Comparison of ENCODE assay signal across 9 mouse cellular contexts in the genomic region with DNA sequence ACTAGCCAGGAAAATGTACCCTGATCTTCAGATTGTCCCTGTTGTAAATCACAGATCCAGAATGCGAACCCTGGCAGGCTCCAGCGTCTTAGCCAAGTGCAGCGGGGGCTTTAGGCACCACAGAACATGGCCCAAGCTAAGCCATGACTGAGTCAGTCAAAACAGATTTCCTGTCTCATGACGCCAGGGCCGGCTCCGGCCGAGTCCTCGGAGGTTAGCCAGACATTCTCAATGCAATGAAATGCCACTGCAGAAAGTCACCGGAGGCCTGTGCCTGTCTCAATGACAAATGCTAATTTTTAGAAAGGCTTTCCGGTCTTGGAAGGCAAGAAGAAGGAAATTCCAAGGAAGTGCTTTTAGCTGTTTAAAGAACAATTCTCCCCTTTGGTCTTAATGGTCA.
DNase-seq lines count a peak whose midpoint lies in the region; ATAC-seq and TF ChIP-seq lines count a peak whose summit lies in the region.
"Had no signal": no experiment of that assay in that cellular context is flagged by ENCODE, and none has a peak within 500 bp of the region (broad histone marks: within the 10 kb centered on the region; RNA-seq: fewer than 3 reads in every experiment).

No protein-coding gene starts in this region.

- no peaks in the 10 kb centered on the region for H3K27me3 ChIP-seq in heart, postnatal 0 days (ENCODE audit: control insufficient read depth, insufficient read depth, low read length)
- H3K27me3 ChIP-seq in limb, embryonic 12.5 days = no peaks in the 10 kb centered on the region
- no peaks in the 10 kb centered on the region for H3K27me3 ChIP-seq in forebrain, embryonic 13.5 days
- no peaks in the 10 kb centered on the region for H3K27me3 ChIP-seq in forebrain, embryonic 14.5 days (replicated peaks; ENCODE audit: control insufficient read depth, insufficient read depth, low read length)
- H3K27me3 ChIP-seq: embryonic facial prominence, embryonic 13.5 days had no signal

- no peak overlapping the region for H3K9ac ChIP-seq in heart, postnatal 0 days (replicated peaks; ENCODE audit: low read depth, low read length)
- no peak overlapping the region for H3K9ac ChIP-seq in limb, embryonic 12.5 days (replicated peaks)
- no peak overlapping the region for H3K9ac ChIP-seq in forebrain, embryonic 13.5 days
- no peak overlapping the region for H3K9ac ChIP-seq in forebrain, embryonic 14.5 days (ENCODE audit: low read length)
- H3K9ac ChIP-seq: embryonic facial prominence, embryonic 13.5 days had no signal

- 0 out of 2 replicates have a peak overlapping the region, but pooled peaks have one; percentile 33 for H3K27ac ChIP-seq in heart, postnatal 0 days (ENCODE audit: low read depth)
- peak overlapping the region; percentile 46 for H3K27ac ChIP-seq in limb, embryonic 12.5 days
- H3K27ac ChIP-seq in forebrain, embryonic 13.5 days = no peak overlapping the region
- H3K27ac ChIP-seq in forebrain, embryonic 14.5 days (ENCODE audit: low read depth, low read length) = no peak overlapping the region
- H3K27ac ChIP-seq: embryonic facial prominence, embryonic 13.5 days; macrophage had no signal

- no peak for TF ChIP-seq CTCF in heart, postnatal 0 days (IDR thresholded peaks at IDR 0.05; ENCODE audit: low read depth)

- peak; percentile 61 for DNase-seq in MN1 (ENCODE audit: low spot score)
- DNase-seq in adrenal gland, postnatal 10 days = peak; percentile 66
- DNase-seq in heart, postnatal 0 days (ENCODE audit: low spot score) = peak; percentile 29
- no peak for DNase-seq in frontal cortex, postnatal 36 days (ENCODE audit: low spot score in 2 of 2)
- DNase-seq in forebrain, embryonic 14.5 days (ENCODE audit: low spot score) = no peak

- TF ChIP-seq EP300 in heart, postnatal 0 days (IDR thresholded peaks at IDR 0.05; ENCODE audit: low read depth) = no peak

- WGBS in heart, postnatal 0 days = 44% methylated on average over 10 of the region's 10 CpGs
- 66% methylated on average over 10 of the region's 10 CpGs for WGBS in limb, embryonic 12.5 days
- WGBS in forebrain, embryonic 13.5 days = 90% methylated on average over 10 of the region's 10 CpGs
- WGBS in forebrain, embryonic 14.5 days = 95% methylated on average over 10 of the region's 10 CpGs

- H3K4me3 ChIP-seq in heart, postnatal 0 days (ENCODE audit: low read depth, low read length) = no peak overlapping the region
- H3K4me3 ChIP-seq in limb, embryonic 12.5 days (replicated peaks) = no peak overlapping the region
- no peak overlapping the region for H3K4me3 ChIP-seq in forebrain, embryonic 13.5 days
- H3K4me3 ChIP-seq in forebrain, embryonic 14.5 days (ENCODE audit: low read depth, low read length) = no peak overlapping the region
- H3K4me3 ChIP-seq: embryonic facial prominence, embryonic 13.5 days had no signal

- no peak overlapping the region for H3K4me2 ChIP-seq in heart, postnatal 0 days (ENCODE audit: low read depth, low read length)
- H3K4me2 ChIP-seq in limb, embryonic 12.5 days = no peak overlapping the region
- H3K4me2 ChIP-seq in forebrain, embryonic 13.5 days = no peak overlapping the region
- no peak overlapping the region for H3K4me2 ChIP-seq in forebrain, embryonic 14.5 days (ENCODE audit: low read length)
- H3K4me2 ChIP-seq: embryonic facial prominence, embryonic 13.5 days had no signal

- ATAC-seq in heart, postnatal 0 days (ENCODE audit: insufficient read depth, low read depth) = peak; percentile 36; the same call in 1 of the 2 replicates
- ATAC-seq in limb, embryonic 12.5 days (ENCODE audit: insufficient number of reproducible peaks, insufficient read depth, low FRiP score, low TSS enrichment, low read depth) = no peak
- no peak for ATAC-seq in forebrain, embryonic 13.5 days
- ATAC-seq in forebrain, embryonic 14.5 days = no peak

- no peaks in the 10 kb centered on the region for H3K4me1 ChIP-seq in heart, postnatal 0 days (ENCODE audit: control insufficient read depth, insufficient read depth)
- no peaks in the 10 kb centered on the region for H3K4me1 ChIP-seq in limb, embryonic 12.5 days (replicated peaks)
- H3K4me1 ChIP-seq in forebrain, embryonic 13.5 days = no peaks in the 10 kb centered on the region
- H3K4me1 ChIP-seq in forebrain, embryonic 14.5 days (ENCODE audit: control insufficient read depth, insufficient read depth, low read length) = no peaks in the 10 kb centered on the region

- H3K9me3 ChIP-seq in heart, postnatal 0 days (replicated peaks; ENCODE audit: control insufficient read depth, low read length) = no peaks in the 10 kb centered on the region
- no peaks in the 10 kb centered on the region for H3K9me3 ChIP-seq in limb, embryonic 12.5 days
- H3K9me3 ChIP-seq in forebrain, embryonic 13.5 days (replicated peaks) = no peaks in the 10 kb centered on the region
- no peaks in the 10 kb centered on the region for H3K9me3 ChIP-seq in forebrain, embryonic 14.5 days (replicated peaks; ENCODE audit: control insufficient read depth, low read length)
- H3K9me3 ChIP-seq: embryonic facial prominence, embryonic 13.5 days had no signal

- no peaks in the 10 kb centered on the region for H3K36me3 ChIP-seq in heart, postnatal 0 days (replicated peaks; ENCODE audit: control insufficient read depth, insufficient read depth, low read length)
- no peaks in the 10 kb centered on the region for H3K36me3 ChIP-seq in limb, embryonic 12.5 days
- no peaks in the 10 kb centered on the region for H3K36me3 ChIP-seq in forebrain, embryonic 13.5 days (ENCODE audit: poor library complexity, severe bottlenecking)
- no peaks in the 10 kb centered on the region for H3K36me3 ChIP-seq in forebrain, embryonic 14.5 days (ENCODE audit: control insufficient read depth, insufficient read depth, low read length)
- H3K36me3 ChIP-seq: embryonic facial prominence, embryonic 13.5 days had no signal

Comparison
In these comparisons a context has a peak if more than half of its experiments do, and no peak if none do; other contexts are left out.
1. DNase-seq: peak in MN1 (single experiment), adrenal gland, postnatal 10 days (single experiment) and heart, postnatal 0 days (single experiment); none in frontal cortex, postnatal 36 days (0 of 2) and forebrain, embryonic 14.5 days (single experiment).
2. H3K27ac ChIP-seq: peak in heart, postnatal 0 days (single experiment) and limb, embryonic 12.5 days (single experiment); none in forebrain, embryonic 13.5 days (single experiment) and forebrain, embryonic 14.5 days (single experiment).